Mouse (Mus musculus) erythroblast, embryonic 14.5 days (primary cell): ENCODE results near the gene Cd63.

ENCODE experiments used
- GATA1 ChIP-seq: IDR thresholded peaks from 2 replicates; pipeline ENCODE4 v1.6.1; 2012; ENCODE audit warnings: low read length, inconsistent platforms, mixed read lengths
- TAL1 ChIP-seq: IDR thresholded peaks from 3 replicates; pipeline ENCODE4 v1.6.1; 2012; ENCODE audit warnings: low read length, inconsistent platforms, mixed read lengths

- TF ChIP-seq GATA1 (no peak), TAL1 (no peak)
Measured at GRCm38 (mm10) chr10:128895952-128896693, 4.7 kb upstream of the Cd63 start.
